Mouse (Mus musculus) heart, embryonic 14.5 days (tissue): ENCODE measurements around the gene Slc7a10. TPM values are rescaled to one million over a fixed set of nuclear protein-coding genes. Genes with fewer than 3 reads are reported as not detected.
A peak's percentile ranks its signal among the peaks of the same experiment; 100 is the strongest.

Experiments
- ATAC-seq: fragments of 200-750 bp; cut with Nextera tagmentation; 2 replicates; pipeline ENCODE4 v1.8.0; 2017; ENCODE audit warnings: low read depth, moderate TSS enrichment; ENCODE audit not compliant: insufficient number of reproducible peaks, insufficient read depth, low FRiP score
- H3K27ac ChIP-seq, 2 experiments: fragments of 200-500 bp in 1 of 2; fragments of 300-500 bp in 1 of 2; sonication (generic) in 1 of 2; replicated peaks in 1 of 2; 2 replicates each; pipeline ENCODE4 v1.5.1; 2012 to 2014; ENCODE audit warnings: low read depth in 2 of 2, low read length in 2 of 2, control low read depth in 1 of 2, mild to moderate bottlenecking in 1 of 2, mixed read lengths in 1 of 2; ENCODE audit not compliant: control insufficient read depth in 1 of 2, insufficient read depth in 1 of 2
- H3K27me3 ChIP-seq: fragments of 300-500 bp; sonication (generic); 2 replicates; pipeline ENCODE4 v1.6.1; 2014; ENCODE audit warnings: mild to moderate bottlenecking, low read length, control low read depth; ENCODE audit not compliant: control insufficient read depth, insufficient read depth
- H3K36me3 ChIP-seq: fragments of 300-500 bp; sonication (generic); 2 replicates; pipeline ENCODE4 v1.6.1; 2014; ENCODE audit warnings: mild to moderate bottlenecking, control low read depth, low read length, mixed read lengths; ENCODE audit not compliant: control insufficient read depth, insufficient read depth
- H3K4me1 ChIP-seq, 2 experiments: fragments of 200-500 bp in 1 of 2; fragments of 300-500 bp in 1 of 2; sonication (generic) in 1 of 2; 2 replicates each; pipeline ENCODE4 v1.6.1; 2012 to 2014; ENCODE audit warnings: low read length in 2 of 2, control low read depth in 1 of 2, mixed read lengths in 1 of 2; ENCODE audit not compliant: control insufficient read depth in 2 of 2, insufficient read depth in 2 of 2
- H3K4me2 ChIP-seq: fragments of 300-500 bp; sonication (generic); 2 replicates; pipeline ENCODE4 v1.6.1; 2014; ENCODE audit warnings: mild to moderate bottlenecking, low read length
- H3K4me3 ChIP-seq, 2 experiments: fragments of 200-500 bp in 1 of 2; fragments of 300-500 bp in 1 of 2; sonication (generic) in 1 of 2; 2 replicates each; pipeline ENCODE4 v1.5.1; 2012 to 2014; ENCODE audit warnings: low read length in 2 of 2, mild to moderate bottlenecking in 2 of 2, control low read depth in 1 of 2, low read depth in 1 of 2, moderate library complexity in 1 of 2; ENCODE audit not compliant: control insufficient read depth in 1 of 2, insufficient read depth in 1 of 2
- H3K9ac ChIP-seq: fragments of 300-500 bp; sonication (generic); 2 replicates; pipeline ENCODE4 v1.6.1; 2014; ENCODE audit warnings: mild to moderate bottlenecking, low read length
- H3K9me3 ChIP-seq: fragments of 300-500 bp; sonication (generic); 2 replicates; pipeline ENCODE4 v1.6.1; 2016; ENCODE audit warnings: low read length, control low read depth; ENCODE audit not compliant: control insufficient read depth
- WGBS: fragments of 180-500 bp; shearing (Covaris S2); extraction: QIAGEN DNeasy Blood & Tissue Kit; methylation state at CpG from one replicate; pipeline ENCODE4 v1.1.7; 2014; 5-methylcytosine and 5-hydroxymethylcytosine counted together
- polyA plus RNA-seq: library from polyadenylated mRNA; unstranded; fragments of >200 nt; fragmentation: Nextera tagmentation; extraction: Ambion mirVana; gene quantifications from 2 replicates; pipeline ENCODE4 v1.2.1, GENCODE M21; 2014

The Slc7a10 gene
- polyA plus RNA-seq, 1 experiment from 2014 or later, result 1.8 TPM

GRCm38 (mm10) chr7:35175533-35175932, 10.7 kb upstream of the Slc7a10 start:
- Histone ChIP-seq H3K4me3 (no peak overlapping the region), H3K4me1 (peaks cover 0 to 4% of the 10 kb centered on the region in 2 experiments; a peak in 2 of 4 replicates), H3K27ac (no peak overlapping the region), H3K27me3 (peaks cover 32% of the 10 kb centered on the region), H3K4me2 (no peak overlapping the region), H3K9me3 (no peaks in the 10 kb centered on the region), H3K9ac (no peak overlapping the region), H3K36me3 (no peaks in the 10 kb centered on the region)
- ATAC-seq, result no peak
- 58% methylated on average over 4 of the region's 4 CpGs for WGBS

DNA sequence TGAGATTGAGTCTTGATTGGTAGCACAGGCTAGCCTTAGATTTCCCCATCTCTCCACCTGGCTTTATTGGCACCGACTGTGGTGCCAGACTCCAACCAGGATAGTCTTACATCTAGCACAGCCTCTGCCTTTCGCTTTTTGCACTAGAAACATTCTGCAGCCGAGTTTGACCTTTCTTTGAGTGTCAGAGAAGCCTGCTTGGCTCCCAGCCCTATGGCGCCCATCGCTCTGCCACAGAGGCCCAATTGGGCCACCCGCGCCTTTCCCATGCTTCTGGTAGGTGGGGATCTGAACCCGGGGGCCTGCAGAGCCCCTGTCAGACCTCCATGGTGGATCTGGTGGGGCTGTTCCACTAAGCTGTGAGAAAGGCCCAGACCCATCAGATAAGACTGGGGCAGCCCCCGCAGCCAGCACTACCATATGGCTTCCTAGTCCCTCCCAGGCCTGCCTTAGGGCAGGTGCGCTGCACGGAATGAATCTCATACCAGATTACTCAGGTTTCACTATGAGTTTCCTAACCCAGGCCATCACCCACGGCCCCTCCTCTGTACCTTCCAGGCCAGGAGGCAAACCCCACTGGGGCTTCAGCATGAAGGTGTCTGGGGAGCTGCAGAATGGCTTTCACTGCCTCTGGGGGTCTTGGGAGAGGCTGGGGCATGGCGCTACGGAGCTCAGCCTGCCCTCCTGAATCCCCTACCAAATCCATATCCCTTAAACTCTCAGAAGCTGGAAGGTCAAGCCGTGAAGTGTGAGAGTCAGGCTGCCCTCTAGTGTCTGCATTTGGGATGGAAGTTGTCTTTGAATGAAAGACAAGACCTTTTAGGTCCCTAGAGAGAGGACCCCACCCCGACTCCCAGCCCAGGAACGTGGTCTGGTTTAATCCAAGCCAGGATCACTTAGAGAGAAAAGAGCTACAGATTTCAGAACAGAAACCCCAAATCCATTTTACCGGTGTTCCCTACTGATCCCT, 9.5 kb upstream of the Slc7a10 start:
- H3K4me1 ChIP-seq, result peaks cover 0 to 4% of the 10 kb centered on the region in 2 experiments; a peak in 2 of 4 replicates
- no peak overlapping the region for H3K9ac ChIP-seq
- no peaks in the 10 kb centered on the region for H3K9me3 ChIP-seq
- WGBS, result 45% methylated on average over 18 of the region's 18 CpGs
- H3K4me2 ChIP-seq, result no peak overlapping the region
- H3K36me3 ChIP-seq, result no peaks in the 10 kb centered on the region
- no peak for ATAC-seq
- peaks cover 24% of the 10 kb centered on the region for H3K27me3 ChIP-seq
- H3K4me3 ChIP-seq, result no peak overlapping the region
- no peak overlapping the region for H3K27ac ChIP-seq

DNA sequence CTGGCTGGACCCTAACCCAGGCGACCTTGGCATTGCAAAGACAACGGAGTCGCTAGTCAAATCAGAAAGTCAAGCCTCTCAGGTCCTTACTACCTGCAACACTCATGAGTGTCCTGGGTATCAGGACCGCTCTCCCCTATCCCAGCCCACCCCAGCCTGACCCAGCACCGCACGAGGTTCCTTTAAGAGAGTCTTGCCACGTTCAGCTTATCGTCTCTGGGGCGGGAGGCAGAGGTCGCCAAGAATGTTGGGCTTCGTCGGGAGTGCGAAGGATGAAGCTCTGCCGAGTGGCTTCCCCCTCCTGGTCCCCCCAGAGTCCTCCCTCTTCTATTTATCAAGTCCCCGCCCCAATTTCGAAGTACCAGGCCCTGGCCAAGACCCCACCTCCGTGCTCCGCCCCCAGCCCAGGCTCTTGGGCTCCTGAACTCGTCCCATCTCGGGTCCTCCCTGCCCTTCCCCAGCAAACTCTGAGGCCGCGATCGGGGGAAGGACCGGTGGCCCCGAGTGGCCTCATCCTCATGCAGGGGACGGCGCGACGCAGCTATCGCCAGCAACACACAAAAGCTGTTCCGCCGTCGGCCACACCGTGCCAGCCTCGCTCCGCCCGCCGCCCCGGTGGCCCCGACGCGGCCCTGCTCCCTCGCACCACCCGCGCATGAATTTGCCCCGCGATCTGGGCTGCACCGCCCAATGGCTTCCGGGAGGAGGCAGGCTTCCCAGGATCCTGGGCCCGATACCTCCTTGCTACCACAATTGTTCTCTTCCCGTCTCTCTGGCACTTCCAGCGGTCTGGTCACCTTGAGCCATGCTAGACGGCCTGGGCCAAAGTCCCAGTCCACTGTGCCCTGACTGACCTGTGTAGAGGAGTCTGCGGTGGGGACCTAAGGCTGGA, 1.1 kb upstream of the Slc7a10 start:
- Histone ChIP-seq H3K4me1 (peaks cover 0 to 16% of the 10 kb centered on the region in 2 experiments; a peak in 3 of 4 replicates), H3K36me3 (no peaks in the 10 kb centered on the region), H3K9ac (peak overlapping the region; percentile 50), H3K27ac (no peak overlapping the region), H3K4me3 (peak overlapping the region; percentile 30 to 44), H3K4me2 (peak overlapping the region; percentile 74), H3K27me3 (peaks cover 47% of the 10 kb centered on the region), H3K9me3 (peaks cover 9% of the 10 kb centered on the region)
- 2% methylated on average over 54 of the region's 54 CpGs for WGBS
- ATAC-seq, result no peak

GRCm38 (mm10) chr7:35189699-35190098, 3.5 kb downstream of the Slc7a10 start:
- H3K4me1 ChIP-seq, result peaks cover 0 to 15% of the 10 kb centered on the region in 2 experiments; a peak in 3 of 4 replicates
- H3K27ac ChIP-seq, result no peak overlapping the region
- no peak overlapping the region for H3K4me3 ChIP-seq
- no peak overlapping the region for H3K4me2 ChIP-seq
- H3K36me3 ChIP-seq, result no peaks in the 10 kb centered on the region
- peaks cover 43% of the 10 kb centered on the region for H3K27me3 ChIP-seq
- H3K9ac ChIP-seq, result no peak overlapping the region
- H3K9me3 ChIP-seq, result no peaks in the 10 kb centered on the region
- no peak for ATAC-seq
- 60% methylated on average over 5 of the region's 5 CpGs for WGBS

DNA sequence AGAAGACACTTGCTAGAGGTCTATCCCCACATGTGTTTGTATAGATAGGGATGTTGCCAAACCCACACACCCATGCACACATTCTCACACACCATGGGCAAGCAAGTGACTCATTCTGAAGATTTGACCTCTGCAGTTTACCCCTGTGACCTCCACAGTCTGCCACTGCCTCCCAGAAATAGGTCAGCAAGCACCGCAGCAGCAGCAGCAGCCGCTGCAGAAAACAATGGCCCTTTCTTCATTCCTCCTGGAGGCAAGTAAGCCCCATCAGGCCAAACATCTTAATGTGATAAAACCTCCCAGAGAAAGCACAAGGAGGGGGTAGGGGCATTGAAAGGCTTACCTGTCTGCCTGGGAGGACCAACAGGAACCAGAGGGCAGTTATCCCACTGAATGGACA, 5.1 kb downstream of the Slc7a10 start:
- WGBS, result 6% methylated on average over 2 of the region's 2 CpGs
- Histone ChIP-seq H3K4me1 (peaks cover 0 to under 1% of the 10 kb centered on the region in 2 experiments; a peak in 2 of 4 replicates), H3K4me3 (no peak overlapping the region), H3K27me3 (peaks cover 28% of the 10 kb centered on the region), H3K4me2 (no peak overlapping the region), H3K36me3 (no peaks in the 10 kb centered on the region), H3K9ac (no peak overlapping the region), H3K27ac (no peak overlapping the region), H3K9me3 (no peaks in the 10 kb centered on the region)
- ATAC-seq, result no peak

- Histone ChIP-seq H3K9ac (no peak overlapping the region), H3K4me1 (no peaks in the 10 kb centered on the region), H3K9me3 (no peaks in the 10 kb centered on the region), H3K4me2 (no peak overlapping the region), H3K27ac (no peak overlapping the region), H3K27me3 (no peaks in the 10 kb centered on the region), H3K36me3 (no peaks in the 10 kb centered on the region), H3K4me3 (no peak overlapping the region)
- 60% methylated on average over 2 of the region's 2 CpGs for WGBS
- no peak for ATAC-seq
Observed at GRCm38 (mm10) chr7:35197022-35197421, 10.8 kb downstream of the Slc7a10 start.

GRCm38 (mm10) chr7:35198981-35199754, 13.0 kb downstream of the Slc7a10 start:
- no peak overlapping the region for H3K4me2 ChIP-seq
- 87% methylated on average over 12 of the region's 12 CpGs for WGBS
- no peaks in the 10 kb centered on the region for H3K27me3 ChIP-seq
- no peak overlapping the region for H3K4me3 ChIP-seq
- H3K36me3 ChIP-seq, result no peaks in the 10 kb centered on the region
- ATAC-seq, result no peak
- H3K9me3 ChIP-seq, result no peaks in the 10 kb centered on the region
- no peak overlapping the region for H3K27ac ChIP-seq
- no peaks in the 10 kb centered on the region for H3K4me1 ChIP-seq
- no peak overlapping the region for H3K9ac ChIP-seq
